Mouse (Mus musculus) erythroblast, adult 5-6 weeks (primary cell): ENCODE measurements around the gene Sptan1. TPM values are rescaled to one million over a fixed set of nuclear protein-coding genes. Genes with fewer than 3 reads are reported as not detected.

Experiments
- ATAC-seq: replicated peaks from 2 replicates; pipeline ENCODE4 v1.8.0; 2016; ENCODE audit warnings: moderate number of reproducible peaks, mild to moderate bottlenecking, moderate TSS enrichment, inconsistent platforms; ENCODE audit not compliant: poor library complexity, low FRiP score, severe bottlenecking
- total RNA-seq, 2 experiments: library from RNA; stranded (forward) in 1 of 2; stranded (reverse) in 1 of 2; fragments of 150-400 nt in 1 of 2; fragments of 200-764, 138-1000 nt in 1 of 2; gene quantifications; 2 replicates each; pipeline versions ENCODE4 v1.2.3 to v1.2.4; 2015 to 2017; ENCODE audit warnings: low replicate concordance in 2 of 2

Gene Sptan1
- 16.5 TPM in 2 replicates for total RNA-seq (2015; ENCODE audit: low replicate concordance)
- 18.1 and 21.6 TPM in 2 replicates for total RNA-seq (2017; ENCODE audit: low replicate concordance)

DNA sequence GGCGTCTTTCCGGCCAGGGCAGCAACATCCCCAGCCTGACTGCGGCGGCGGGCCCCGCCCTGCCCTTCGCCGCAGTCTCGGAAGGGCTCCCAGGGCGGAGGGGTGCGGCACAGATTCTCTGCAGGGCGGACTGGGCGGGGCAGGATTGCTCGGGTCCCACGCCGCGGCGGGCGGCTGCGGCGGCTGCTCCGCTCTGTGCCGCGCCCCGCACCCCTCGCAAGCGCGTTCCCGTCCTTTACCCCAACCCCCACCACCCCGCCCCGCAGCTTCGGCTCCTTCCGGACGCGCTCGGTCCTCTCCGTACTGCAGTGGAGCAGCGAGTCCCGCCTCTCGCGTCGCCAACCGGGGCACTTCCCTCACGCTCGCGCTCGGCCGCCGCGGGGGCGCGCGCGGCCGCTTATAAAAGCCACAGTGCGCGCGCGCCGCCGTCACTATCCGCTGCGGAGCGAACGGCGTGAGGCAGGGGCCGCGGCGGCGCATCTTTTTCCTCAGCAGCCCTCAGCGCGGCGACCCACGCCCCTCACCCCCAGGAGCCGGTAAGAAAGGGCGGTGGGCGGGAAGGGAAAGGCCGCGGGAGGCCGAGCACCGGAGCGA is at the start of gene Sptan1:
Gene Sptan1 (plus strand): TSS at position 311 of the 594 bp plus-strand sequence.
- ATAC-seq: peak; percentile 98

DNA sequence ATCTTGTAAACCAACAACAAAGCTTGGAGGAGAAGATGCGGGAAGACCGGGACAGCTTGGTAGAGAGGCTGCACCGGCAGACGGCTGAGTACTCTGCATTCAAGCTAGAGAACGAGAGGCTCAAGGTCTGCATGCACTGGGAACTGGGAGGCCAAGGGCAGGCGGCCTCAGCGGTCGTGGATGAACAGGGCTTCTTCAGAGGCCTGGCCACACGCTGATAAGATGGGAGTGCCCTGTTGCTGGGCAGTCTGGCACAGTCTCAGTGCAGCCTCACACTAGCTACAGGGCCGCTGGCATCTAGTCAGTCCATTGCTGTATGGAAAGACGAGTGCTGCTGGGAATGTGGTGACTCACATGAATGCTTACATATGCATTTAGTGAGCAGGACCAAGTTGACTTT is 47.7 kb upstream of the Sptan1 start:
- peak; percentile 96 for ATAC-seq

DNA sequence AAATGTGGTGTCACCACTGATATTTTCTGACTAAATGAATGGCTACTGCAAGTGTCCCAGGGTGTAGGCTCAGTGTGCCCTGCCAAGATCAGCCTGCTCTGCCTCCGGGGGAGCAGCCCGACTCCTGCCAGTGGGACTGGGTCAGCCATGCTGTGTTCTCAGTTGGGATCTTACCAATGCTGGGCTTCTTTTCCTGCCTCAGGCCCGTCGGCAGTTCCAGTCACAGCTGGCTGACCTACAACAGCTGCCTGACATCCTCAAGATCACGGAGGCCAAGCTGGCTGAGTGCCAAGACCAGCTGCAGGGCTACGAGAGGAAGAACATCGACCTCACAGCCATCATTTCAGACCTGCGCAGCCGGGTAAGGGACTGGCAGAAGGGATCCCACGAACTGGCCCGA is 43.3 kb upstream of the Sptan1 start:
- no peak for ATAC-seq

DNA sequence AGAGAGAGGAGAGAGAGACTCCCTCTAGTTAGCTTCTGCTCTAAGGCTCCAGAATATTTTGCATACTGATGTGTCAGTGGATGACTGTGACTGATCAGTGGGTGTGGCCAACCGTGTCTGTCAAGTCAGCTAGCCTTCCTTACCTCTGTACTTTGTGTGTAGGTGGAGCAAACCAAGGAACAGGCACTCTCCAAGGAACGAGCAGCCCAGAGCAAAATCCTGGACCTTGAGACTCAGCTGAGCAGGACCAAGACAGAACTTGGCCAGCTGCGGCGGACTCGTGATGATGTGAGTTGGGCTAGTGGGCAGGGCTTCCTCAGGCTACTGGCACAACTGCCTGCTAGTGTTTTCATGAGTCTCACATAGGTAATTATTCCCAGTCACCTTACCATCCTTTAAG is 38.8 kb upstream of the Sptan1 start:
- ATAC-seq: 0 out of 2 replicates have a peak, but pooled peaks have one; percentile 28

DNA sequence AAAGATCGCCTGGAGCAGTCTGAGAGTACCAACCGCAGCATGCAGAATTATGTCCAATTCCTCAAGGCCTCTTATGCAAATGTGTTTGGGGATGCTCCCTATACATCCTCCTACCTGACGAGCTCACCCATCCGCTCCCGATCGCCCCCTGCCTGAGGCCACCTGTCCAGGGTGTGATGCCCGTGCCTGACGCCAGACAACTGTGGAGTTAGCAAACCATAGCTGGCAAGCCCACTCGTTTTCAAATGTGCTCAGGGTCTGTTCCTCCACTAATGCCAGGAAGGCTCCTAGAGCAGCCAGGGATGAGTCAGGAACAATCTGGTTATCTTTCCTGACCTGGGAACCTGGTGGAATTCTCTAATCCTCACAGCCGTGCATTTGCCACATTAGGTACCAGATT is 34.9 kb upstream of the Sptan1 start:
- no peak for ATAC-seq

DNA sequence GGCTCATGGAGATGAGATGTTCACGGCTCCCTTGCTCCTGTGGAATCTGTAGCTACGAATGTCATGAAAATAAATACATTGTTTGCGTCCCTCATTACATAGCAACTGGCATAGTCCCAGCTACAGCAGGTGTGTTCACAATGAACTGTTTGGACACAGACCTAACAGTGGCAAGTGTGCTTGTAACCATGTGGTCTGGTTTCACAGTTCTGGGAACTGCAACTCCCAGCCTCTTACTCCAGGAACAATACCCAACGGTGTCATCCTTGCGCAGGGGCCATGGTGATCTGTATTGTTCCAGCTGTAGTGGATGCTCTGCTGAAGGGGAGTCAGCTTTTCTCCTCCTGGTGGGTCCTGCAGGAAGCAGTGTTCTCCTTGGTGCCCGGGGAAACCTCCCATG is 34.2 kb upstream of the Sptan1 start:
- ATAC-seq: no peak

DNA sequence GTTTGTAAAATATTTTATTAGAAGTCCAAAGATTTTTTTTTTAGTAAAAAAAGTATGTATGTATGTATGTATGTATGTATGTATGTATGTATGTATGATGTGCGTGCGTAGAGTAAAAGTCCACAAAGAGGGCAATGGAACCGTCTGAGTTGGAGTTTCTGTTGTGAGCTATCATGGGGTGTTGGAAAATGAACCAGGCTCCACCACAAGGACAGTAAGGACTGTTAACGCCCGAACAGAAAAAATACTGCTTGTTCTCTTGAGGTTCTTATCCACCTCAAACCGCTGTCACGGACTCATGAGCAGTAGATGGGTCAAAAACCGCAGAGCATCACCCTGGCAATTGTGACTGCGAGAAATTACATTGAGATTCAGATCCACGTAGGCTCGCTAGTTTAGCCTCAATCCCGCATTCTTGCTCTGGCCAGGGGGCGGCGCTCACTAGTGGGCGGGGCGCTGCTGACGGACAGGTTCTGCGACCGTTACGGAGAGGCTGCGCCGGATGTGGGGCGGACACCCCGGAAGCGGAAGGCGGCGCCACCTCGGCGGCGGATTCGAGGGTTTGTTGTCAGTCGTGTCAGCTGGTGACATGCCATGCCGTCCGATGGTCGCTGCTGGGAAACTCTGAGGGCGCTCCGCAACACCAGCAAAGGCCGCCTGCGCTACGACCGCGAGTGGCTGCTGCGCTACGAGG is 30.3 kb upstream of the Sptan1 start, which contains the start of gene Gle1:
Gene Gle1 (plus strand): TSS at position 521 of the 694 bp plus-strand sequence.
- peak; percentile 99 for ATAC-seq

DNA sequence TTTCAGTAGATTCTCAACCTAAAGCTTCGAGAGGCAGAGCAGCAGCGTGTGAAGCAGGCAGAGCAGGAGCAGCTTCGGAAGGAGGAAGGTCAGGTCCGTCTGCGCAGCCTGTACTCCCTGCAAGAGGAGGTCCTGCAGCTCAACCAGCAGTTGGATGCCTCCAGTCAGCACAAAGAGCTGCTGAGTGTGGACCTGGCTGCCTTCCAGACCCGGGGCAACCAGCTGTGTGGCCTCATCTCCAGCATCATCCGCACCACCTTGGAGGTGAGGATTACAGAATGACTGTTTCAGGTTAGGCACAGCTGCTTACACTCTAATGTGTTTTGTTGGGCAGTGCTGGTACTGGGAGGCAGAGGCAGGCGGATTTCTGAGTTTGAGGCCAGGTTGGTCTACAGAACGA is 25.3 kb upstream of the Sptan1 start:
- ATAC-seq: no peak

DNA sequence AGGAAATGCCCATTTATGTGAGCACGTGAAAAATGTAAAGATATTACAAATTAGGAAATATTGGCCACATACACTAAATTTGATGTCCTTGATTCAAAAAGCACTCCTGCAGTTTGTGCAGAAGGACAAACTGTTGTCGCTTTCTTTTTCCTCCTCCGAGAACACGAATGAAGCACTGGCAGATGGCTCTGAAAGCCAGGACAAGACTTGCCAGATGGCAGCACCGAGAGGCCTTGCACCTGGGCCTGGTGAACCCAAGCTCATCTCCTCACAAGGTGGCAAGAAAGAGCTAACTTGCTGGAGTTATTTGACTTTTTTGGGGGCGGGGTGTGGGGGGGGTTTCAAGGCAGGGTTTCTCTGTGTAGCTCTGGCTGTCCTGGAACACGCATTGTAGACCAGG is 24.5 kb upstream of the Sptan1 start:
- no peak for ATAC-seq

DNA sequence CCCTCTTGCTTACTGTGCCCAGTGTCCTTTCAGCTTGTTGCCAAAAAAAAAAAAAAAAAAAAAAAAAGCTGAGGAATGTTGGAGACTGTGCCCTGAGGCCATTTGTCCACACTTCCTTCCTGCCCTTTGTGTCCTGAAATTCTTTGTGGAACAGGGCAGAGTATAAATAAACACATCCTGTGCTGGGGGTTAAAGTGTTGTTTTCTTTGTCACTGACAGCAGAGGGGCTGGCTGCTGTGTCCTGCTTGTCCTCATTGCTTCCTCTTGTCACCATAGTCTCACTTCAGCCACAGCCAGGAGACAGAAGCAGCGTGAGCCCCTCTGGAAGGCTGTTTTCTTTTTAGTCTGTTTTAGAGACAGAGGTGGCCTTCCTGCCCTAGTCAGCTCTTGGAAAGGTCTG is 20.6 kb upstream of the Sptan1 start:
- ATAC-seq: no peak

DNA sequence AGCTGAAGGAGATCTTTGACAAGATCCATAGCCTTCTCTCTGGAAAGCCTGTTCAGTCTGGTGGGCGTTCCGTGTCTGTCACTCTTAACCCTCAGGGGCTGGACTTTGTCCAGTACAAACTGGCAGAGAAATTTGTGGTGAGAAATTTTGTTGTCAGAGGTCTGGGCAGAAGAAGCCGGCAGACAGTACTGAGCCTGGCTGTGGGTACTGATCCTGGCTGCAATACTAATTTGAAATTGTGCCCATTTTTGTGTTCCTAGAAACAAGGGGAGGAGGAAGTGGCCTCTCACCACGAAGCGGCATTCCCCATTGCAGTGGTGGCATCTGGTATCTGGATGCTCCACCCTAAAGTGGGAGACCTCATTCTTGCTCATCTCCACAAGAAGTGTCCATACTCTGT is 16.5 kb upstream of the Sptan1 start:
- no peak for ATAC-seq

DNA sequence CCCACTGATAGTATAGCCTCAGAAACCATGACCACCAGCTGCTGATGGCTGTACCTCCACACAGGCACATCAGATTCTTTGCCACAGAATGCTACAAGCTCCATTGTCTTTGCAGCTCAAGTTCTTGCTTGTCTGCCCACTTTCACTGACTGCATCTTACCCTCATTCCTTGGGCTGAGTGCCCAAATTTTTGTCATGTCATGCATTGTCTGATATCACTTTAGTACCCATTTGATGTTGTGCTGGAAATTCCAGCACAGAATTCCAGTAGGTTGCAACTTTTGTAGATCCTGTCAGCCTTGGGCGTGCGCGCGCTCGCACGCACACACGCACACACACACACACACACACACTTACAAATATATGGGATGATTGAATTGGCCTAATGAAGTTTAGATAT is 4.1 kb upstream of the Sptan1 start:
- ATAC-seq: no peak

DNA sequence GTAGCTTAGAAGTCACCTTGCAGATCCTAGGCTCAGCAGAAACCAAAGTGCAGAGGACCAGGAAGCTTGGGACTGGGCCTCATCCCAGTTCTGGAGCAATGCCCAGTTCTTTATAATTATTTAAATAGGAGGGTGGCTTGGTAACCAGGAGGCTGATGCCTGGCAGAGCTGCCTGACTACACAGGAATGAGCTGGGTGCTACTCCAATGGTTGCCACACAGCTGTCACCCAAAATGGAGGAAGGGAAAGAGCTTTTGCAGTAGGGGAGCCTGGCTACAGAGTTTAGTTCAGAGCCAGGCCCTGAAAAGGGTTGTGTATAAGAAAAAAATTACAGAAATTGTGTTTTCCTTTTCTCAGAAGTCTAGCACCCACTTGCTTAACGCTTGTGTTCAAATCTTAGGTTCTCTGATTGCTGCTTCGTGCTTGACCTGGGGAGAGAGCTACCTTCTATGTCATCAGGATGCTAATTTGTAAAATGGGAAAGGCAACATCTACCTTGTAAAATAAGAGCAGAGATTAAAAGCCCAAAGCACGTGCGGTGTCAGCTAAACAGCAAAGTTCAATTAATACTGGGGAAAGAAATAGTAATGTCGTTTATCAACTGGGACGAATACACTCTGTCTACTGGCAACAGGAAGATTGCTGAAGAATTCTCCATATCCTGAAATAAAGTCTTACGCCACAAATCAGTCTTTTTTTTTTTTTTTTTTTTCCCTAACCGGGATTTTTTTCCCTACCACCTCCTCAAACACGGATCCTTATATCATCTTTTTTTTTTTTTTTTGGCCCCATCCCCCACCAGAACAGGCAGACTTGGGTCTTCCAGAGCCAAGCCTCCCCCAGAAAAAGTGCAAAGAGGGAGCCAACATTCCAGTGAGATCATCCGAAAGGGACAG is 758 bp upstream of the Sptan1 start:
- ATAC-seq: no peak

DNA sequence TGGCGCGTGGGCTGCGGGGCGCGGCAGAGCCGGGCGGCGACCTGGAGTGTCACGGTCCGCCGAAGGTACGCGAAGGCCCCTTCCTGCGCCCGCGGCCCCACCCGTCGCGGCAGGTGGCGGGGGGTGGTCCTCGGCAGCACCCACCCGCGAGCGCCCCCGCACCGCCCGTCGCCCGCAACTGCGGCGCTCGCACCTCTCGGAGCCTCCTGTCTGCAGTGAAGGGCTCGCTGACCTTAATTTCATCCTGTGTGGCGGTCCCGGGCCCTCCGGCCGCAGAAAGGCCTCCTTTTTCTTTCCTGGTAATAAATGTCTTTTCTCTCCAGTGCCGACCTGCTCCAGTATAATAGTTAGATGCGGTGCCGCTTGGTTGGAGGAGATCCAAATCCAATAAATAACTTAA is 546 bp downstream of the Sptan1 start:
- no peak for ATAC-seq

DNA sequence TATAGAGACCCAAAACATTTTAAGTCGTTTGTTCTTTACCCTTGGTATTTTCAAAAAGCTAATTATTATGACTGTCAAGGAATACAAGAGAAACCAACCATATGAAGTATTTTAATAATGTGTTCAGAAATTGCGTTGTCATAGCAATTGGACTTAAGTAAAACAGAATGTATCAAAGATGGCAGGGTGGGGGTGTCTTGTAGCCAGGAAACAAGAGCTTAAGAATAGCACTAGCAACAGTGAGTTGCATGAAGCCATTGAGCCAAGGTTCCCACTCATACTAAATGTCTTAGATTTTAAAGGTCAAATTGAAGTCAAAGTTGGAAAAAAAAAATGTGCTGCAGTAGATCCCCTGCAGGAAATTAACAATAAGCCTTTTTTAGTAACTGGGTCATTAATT is 1.5 kb downstream of the Sptan1 start:
- ATAC-seq: no peak

DNA sequence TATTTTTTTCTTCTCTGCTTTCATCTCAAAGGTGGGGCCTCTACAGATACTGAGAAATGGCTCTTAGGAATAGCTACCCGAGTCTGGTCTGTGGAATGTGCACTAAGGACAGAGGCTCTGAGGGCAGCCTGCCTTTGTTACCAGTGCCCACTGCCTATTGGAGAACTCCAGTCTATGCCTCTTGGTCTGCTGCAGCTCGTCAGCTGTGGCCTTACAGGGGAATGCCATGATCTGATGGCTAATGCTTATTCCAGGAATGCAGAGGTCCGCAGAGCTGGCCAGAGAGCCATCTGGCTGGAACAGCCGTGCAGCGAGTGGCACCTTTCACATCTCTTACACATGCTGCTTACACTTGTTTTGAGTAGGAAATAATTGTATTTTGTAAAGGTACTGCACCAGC is 2.4 kb downstream of the Sptan1 start:
- ATAC-seq: no peak

DNA sequence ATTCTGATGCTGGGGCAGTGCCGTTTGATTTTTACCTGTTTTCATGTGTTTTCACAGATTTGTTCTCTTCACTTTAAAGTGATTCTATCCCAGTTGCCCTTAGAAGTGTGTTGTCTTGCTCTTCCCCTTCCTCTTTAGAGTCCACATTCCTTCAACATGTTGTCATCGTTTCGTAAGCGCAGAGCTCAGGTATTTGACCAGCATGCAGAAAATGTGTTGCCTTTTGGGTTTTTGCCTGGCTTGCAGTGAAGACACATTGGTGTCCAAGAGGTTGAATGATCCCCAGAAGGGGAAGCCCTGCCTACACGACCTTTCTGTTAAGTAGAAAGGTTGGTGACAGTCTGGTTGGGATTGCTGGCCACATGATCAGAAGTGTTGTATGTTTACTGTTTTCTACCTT is 3.3 kb downstream of the Sptan1 start:
- ATAC-seq: no peak

DNA sequence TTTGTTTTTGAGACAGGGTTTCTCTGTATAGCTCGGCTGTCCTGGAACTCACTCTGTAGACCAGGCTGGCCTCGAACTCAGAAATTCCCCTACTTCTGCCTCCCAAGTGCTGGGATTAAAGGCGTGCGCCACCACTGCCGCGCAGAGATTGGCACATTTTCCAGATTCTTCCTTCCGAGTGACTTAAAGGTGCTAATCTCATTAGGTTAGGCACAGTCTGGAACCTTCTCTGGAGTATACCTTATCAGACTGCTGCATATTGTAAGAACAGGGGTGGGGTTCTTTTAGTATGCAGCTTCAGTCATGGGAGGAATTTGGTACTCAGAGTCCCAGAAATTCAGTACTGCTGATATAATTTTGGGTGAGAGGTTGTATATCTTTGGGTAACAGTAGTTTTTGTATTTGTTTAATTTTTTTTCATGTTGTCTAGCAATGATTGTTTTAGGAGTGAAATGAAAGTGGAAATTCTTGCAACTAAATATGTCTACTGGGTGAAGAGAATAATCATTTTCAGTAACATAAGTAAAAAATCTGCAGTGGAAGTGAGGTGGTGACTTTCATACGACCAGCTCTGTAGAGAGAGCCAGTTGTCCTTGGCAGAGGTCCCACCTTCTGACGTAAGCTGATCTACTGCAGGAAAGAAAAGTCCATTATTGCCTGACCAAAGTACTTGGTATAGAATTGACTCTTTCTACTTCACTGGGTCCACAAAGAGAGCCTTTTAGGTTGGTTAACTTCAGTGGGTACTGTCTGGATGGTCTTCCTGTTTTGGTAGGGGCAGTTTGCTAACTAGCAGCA is 6.7 kb downstream of the Sptan1 start:
- ATAC-seq: peak; percentile 65

DNA sequence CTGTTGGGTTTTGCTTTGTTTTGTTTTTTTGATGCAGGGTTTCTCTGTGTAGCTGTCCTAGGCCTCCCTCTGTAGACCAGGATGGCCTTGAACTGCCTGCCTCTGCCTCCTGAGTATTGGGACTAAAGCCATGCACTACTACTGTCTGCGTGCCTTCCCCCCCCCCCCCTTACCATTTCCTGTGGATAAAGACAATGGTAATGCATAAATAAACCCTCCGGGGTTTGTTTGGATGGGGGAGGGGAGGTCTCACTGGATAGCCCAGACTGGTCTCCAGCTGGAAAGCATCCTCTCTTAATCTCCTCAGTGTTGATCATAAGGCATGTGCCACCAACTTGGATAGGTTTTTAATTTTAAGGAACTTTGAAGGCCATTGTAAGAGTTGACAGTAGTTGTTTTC is 8.2 kb downstream of the Sptan1 start:
- ATAC-seq: no peak

DNA sequence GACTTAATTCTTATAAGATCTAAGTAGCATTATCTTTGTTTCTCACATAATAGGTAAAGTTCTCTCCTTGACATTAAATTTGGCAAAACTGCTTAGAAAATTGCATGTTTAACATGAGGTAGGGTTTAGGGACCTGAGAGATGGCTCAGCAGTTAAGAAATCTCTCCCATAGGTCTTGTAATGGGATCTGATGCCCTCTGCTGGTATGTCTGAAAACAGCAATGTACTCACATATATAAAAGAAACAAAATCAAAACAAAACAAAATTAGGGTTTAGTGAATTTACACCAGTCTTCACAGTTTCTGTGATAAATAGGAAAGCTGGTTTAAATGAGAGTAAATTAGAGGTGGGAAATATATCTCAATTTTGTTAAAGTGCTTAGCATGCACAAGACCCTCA is 11.9 kb downstream of the Sptan1 start:
- ATAC-seq: 0 out of 2 replicates have a peak, but pooled peaks have one; percentile 56
